Mouse (Mus musculus) heart, adult 2 months (tissue): Measurements from ENCODE around the gene Fam25c.

ENCODE experiments used
- CTCF ChIP-seq: fragments of 200-600 bp; IDR thresholded peaks from 2 replicates; pipeline ENCODE4 v1.8.1; 2022; ENCODE audit warnings: antibody characterized with exemption, mild to moderate bottlenecking, moderate library complexity
- EP300 ChIP-seq: fragments of 200-500 bp; IDR thresholded peaks from 2 replicates; pipeline ENCODE4 v1.6.1; 2011; ENCODE audit warnings: low read depth, low read length, control low read depth; ENCODE audit not compliant: insufficient read depth

- no peak for TF ChIP-seq EP300
- no peak for TF ChIP-seq CTCF
Observed at GRCm38 (mm10) chr14:34349007-34349406, 6.2 kb downstream of the Fam25c start.
